Mouse (Mus musculus) mammary gland, adult 2 months (tissue): Measurements from ENCODE around the gene Slc52a3. TPM values are rescaled to one million over a fixed set of nuclear protein-coding genes. Genes with fewer than 3 reads are reported as not detected.

Source experiments
- polyA plus RNA-seq: library from polyadenylated mRNA; depleted of rRNA; stranded (reverse); fragments of >200 nt; gene quantifications from 2 replicates; pipeline ENCODE4 v1.2.3, GENCODE M21; 2012; ENCODE audit warnings: low replicate concordance; rRNA removed

The Slc52a3 gene
- polyA plus RNA-seq: 11.0 and 12.2 TPM in 2 replicates

GRCm38 (mm10) chr2:151996229-151997189, at the start of gene Slc52a3:
Gene Slc52a3 (plus strand): TSS chr2:151996511.

GRCm38 (mm10) chr2:151979470-151980354, 16.6 kb upstream of the Slc52a3 start, which contains the start of gene Fam110a:
Gene Fam110a (minus strand): TSS chr2:151980219.

Other genes starting within 250 kb of the Slc52a3 start
- 0.10 and 0.34 TPM in 2 replicates for gene Rspo4, start 153.6 kb upstream of the Slc52a3 start, polyA plus RNA-seq
- gene Angpt4, start 85.3 kb upstream of the Slc52a3 start, polyA plus RNA-seq: 0.70 and 1.3 TPM in 2 replicates
- gene Fam110a, start 16.3 kb upstream of the Slc52a3 start, polyA plus RNA-seq: 18.4 and 30.3 TPM in 2 replicates
- not detected in 2 replicates for gene Scrt2, start 85.0 kb downstream of the Slc52a3 start, polyA plus RNA-seq
- gene Srxn1, start 109.0 kb downstream of the Slc52a3 start, polyA plus RNA-seq: 59.0 and 69.5 TPM in 2 replicates
- 14.0 and 57.4 TPM in 2 replicates for gene Tcf15, start 147.1 kb downstream of the Slc52a3 start, polyA plus RNA-seq
- gene Csnk2a1, start 230.3 kb downstream of the Slc52a3 start, polyA plus RNA-seq: 15.5 and 32.7 TPM in 2 replicates